Mouse (Mus musculus): Measurements from ENCODE around the gene Elovl3.
"Not testable (repeated sequence)": the region's sequence is repeated elsewhere in the genome, so short reads cannot be mapped to it uniquely, and the experiment has no call there.

Gene Elovl3

GRCm38 (mm10) chr19:46136639-46137580 is 5.2 kb downstream of the Elovl3 start:
- DNase-seq = peak; percentile 69 to 75

GRCm38 (mm10) chr19:46140324-46140723 is 8.6 kb downstream of the Elovl3 start:
- DNase-seq = no peak

GRCm38 (mm10) chr19:46141091-46141490 is 9.4 kb downstream of the Elovl3 start:
- DNase-seq = no peak

- peak; percentile 6 to 42 for DNase-seq
These were observed 16.0 kb downstream of the Elovl3 start, which contains the start of gene Pitx3 for GRCm38 (mm10) chr19:46147511-46148371. Pitx3 (minus strand) TSS chr19:46148326.

GRCm38 (mm10) chr19:46148372-46148760 is 16.7 kb downstream of the Elovl3 start:
- peak; percentile 86 to 93 for DNase-seq

GRCm38 (mm10) chr19:46149091-46149490 is 17.4 kb downstream of the Elovl3 start:
- no peak for DNase-seq

GRCm38 (mm10) chr19:46152127-46152803 is 20.6 kb downstream of the Elovl3 start, which contains the start of gene Gbf1:
Gbf1 (plus strand) TSS chr19:46152509.
- DNase-seq = peak; percentile 94 to 97

GRCm38 (mm10) chr19:46165950-46166349 is 34.3 kb downstream of the Elovl3 start:
- DNase-seq = no peak

GRCm38 (mm10) chr19:46167169-46167568 is 35.5 kb downstream of the Elovl3 start:
- not testable (repeated sequence) for DNase-seq

GRCm38 (mm10) chr19:46169396-46169795 is 37.7 kb downstream of the Elovl3 start:
- DNase-seq = no peak

- no peak for DNase-seq
These were observed 38.2 kb downstream of the Elovl3 start for GRCm38 (mm10) chr19:46169913-46170312.

GRCm38 (mm10) chr19:46172541-46172940 is 40.8 kb downstream of the Elovl3 start:
- no peak for DNase-seq

GRCm38 (mm10) chr19:46175173-46175572 is 43.5 kb downstream of the Elovl3 start:
- DNase-seq = no peak

- DNase-seq = no peak
These were observed 45.3 kb downstream of the Elovl3 start for GRCm38 (mm10) chr19:46177046-46177445.

GRCm38 (mm10) chr19:46180274-46180673 is 48.6 kb downstream of the Elovl3 start:
- no peak for DNase-seq

GRCm38 (mm10) chr19:46182241-46182640 is 50.5 kb downstream of the Elovl3 start:
- peak; percentile 68 to 77 for DNase-seq

Data from kidney, postnatal 25 days (tissue).